Mouse (Mus musculus): ENCODE data around the gene Sec14l3.

DNA sequence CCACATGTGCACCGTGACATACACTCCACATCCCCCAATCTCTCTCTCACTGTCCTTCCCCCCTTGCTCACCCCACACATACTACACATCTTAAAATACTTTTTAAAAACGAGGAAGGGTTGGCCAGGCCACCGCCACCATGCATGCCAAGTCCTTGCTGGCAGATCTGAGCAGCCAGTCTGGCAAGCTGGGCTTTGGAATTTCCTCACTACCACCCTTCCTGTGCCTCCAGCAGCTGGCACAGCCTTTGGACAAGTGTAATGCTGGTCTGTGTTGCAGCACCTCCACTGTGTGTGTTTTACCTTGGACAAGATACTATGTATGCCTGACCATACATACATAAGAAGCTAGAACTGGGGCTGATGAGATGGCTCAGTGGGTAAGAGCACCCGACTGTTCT is 48.9 kb downstream of the Sec14l3 start:
- TF ChIP-seq CTCF (IDR thresholded peaks at IDR 0.05; ENCODE audit: control insufficient read depth, insufficient read depth, low read length) (no peak), POLR2A (IDR thresholded peaks at IDR 0.05; ENCODE audit: borderline replicate concordance, control insufficient read depth, low read depth, low read length) (no peak)
